Mouse (Mus musculus): ENCODE results near the gene Olfr705. TPM values are rescaled to one million over a fixed set of nuclear protein-coding genes. Genes with fewer than 3 reads are reported as not detected.
"Not testable (repeated sequence)": the region's sequence is repeated elsewhere in the genome, so short reads cannot be mapped to it uniquely, and the experiment has no call there.

The Olfr705 gene
- not detected in 2 replicates for polyA plus RNA-seq (2016; fragmentation: Nextera tagmentation; extraction: Ambion mirVana)

GRCm38 (mm10) chr7:106876791-106877190 is at the start of gene Olfr705:
Gene Olfr705 (minus strand): TSS chr7:106876891.
- no peaks in the 10 kb centered on the region for H3K36me3 ChIP-seq (replicated peaks)
- H3K27me3 ChIP-seq (ENCODE audit: poor library complexity, severe bottlenecking), result no peaks in the 10 kb centered on the region
- H3K4me1 ChIP-seq, result no peaks in the 10 kb centered on the region
- no peak within 1 kb of the TSS for H3K27ac ChIP-seq
- 86% methylated on average over 3 of the region's 3 CpGs for WGBS
- no peaks in the 10 kb centered on the region for H3K9me3 ChIP-seq
- H3K4me3 ChIP-seq, result no peak within 1 kb of the TSS
- no peak for DNase-seq (ENCODE audit: extremely low spot score, low spot score)

- H3K27me3 ChIP-seq (ENCODE audit: poor library complexity, severe bottlenecking); DNase-seq (ENCODE audit: extremely low spot score, low spot score); H3K27ac ChIP-seq; H3K4me3 ChIP-seq; H3K36me3 ChIP-seq (replicated peaks); H3K9me3 ChIP-seq; H3K4me1 ChIP-seq: not testable (repeated sequence)
- WGBS, result 93% methylated on average over 7 of the region's 7 CpGs
Measured at GRCm38 (mm10) chr7:106920961-106921360, 44.3 kb upstream of the Olfr705 start.

- Histone ChIP-seq H3K4me1 (no peaks in the 10 kb centered on the region), H3K4me3 (no peak within 1 kb of the TSS), H3K27me3 (ENCODE audit: poor library complexity, severe bottlenecking) (no peaks in the 10 kb centered on the region), H3K9me3 (no peaks in the 10 kb centered on the region), H3K36me3 (replicated peaks) (no peaks in the 10 kb centered on the region), H3K27ac (no peak within 1 kb of the TSS)
- WGBS, result 72% methylated on average over 2 of the region's 2 CpGs
- no peak for DNase-seq (ENCODE audit: extremely low spot score, low spot score)
Measured at GRCm38 (mm10) chr7:106907676-106908075, 31.0 kb upstream of the Olfr705 start, which contains the start of gene Olfr1532-ps1. Gene Olfr1532-ps1 (plus strand): TSS chr7:106908001.

GRCm38 (mm10) chr7:106901141-106901540 is 24.4 kb upstream of the Olfr705 start, which contains the start of gene Olfr707:
Gene Olfr707 (minus strand): TSS chr7:106901241.
- H3K36me3 ChIP-seq (replicated peaks); H3K4me1 ChIP-seq; H3K9me3 ChIP-seq; H3K4me3 ChIP-seq; H3K27me3 ChIP-seq (ENCODE audit: poor library complexity, severe bottlenecking); DNase-seq (ENCODE audit: extremely low spot score, low spot score); H3K27ac ChIP-seq: not testable (repeated sequence)
- 85% methylated on average over 3 of the region's 3 CpGs for WGBS

GRCm38 (mm10) chr7:106888062-106888461 is 11.4 kb upstream of the Olfr705 start, which contains the start of gene Olfr706:
Gene Olfr706 (minus strand): TSS chr7:106888162.
- no peak within 1 kb of the TSS for H3K27ac ChIP-seq
- no peaks in the 10 kb centered on the region for H3K36me3 ChIP-seq (replicated peaks)
- no peak for DNase-seq (ENCODE audit: extremely low spot score, low spot score)
- no peaks in the 10 kb centered on the region for H3K27me3 ChIP-seq (ENCODE audit: poor library complexity, severe bottlenecking)
- H3K4me3 ChIP-seq, result no peak within 1 kb of the TSS
- no peaks in the 10 kb centered on the region for H3K4me1 ChIP-seq
- WGBS, result 84% methylated on average over 2 of the region's 2 CpGs
- no peaks in the 10 kb centered on the region for H3K9me3 ChIP-seq

- Histone ChIP-seq H3K4me1 (no peaks in the 10 kb centered on the region), H3K9me3 (no peaks in the 10 kb centered on the region), H3K36me3 (replicated peaks) (no peaks in the 10 kb centered on the region), H3K27ac (no peak within 1 kb of the TSS), H3K4me3 (no peak within 1 kb of the TSS), H3K27me3 (ENCODE audit: poor library complexity, severe bottlenecking) (no peaks in the 10 kb centered on the region)
- DNase-seq (ENCODE audit: extremely low spot score, low spot score), result no peak
Measured at GRCm38 (mm10) chr7:106862885-106863284, 13.8 kb downstream of the Olfr705 start, which contains the start of gene Olfr704. Gene Olfr704 (plus strand): TSS chr7:106863185.

- Histone ChIP-seq H3K9me3 (no peaks in the 10 kb centered on the region), H3K36me3 (replicated peaks) (no peaks in the 10 kb centered on the region), H3K4me1 (no peaks in the 10 kb centered on the region), H3K4me3 (no peak within 1 kb of the TSS), H3K27me3 (ENCODE audit: poor library complexity, severe bottlenecking) (no peaks in the 10 kb centered on the region), H3K27ac (no peak within 1 kb of the TSS)
- 70% methylated on average over 2 of the region's 2 CpGs for WGBS
- no peak for DNase-seq (ENCODE audit: extremely low spot score, low spot score)
Measured at GRCm38 (mm10) chr7:106843060-106843459, 33.6 kb downstream of the Olfr705 start, which contains the start of gene Olfr703. Gene Olfr703 (plus strand): TSS chr7:106843360.

GRCm38 (mm10) chr7:106833793-106834192 is 42.9 kb downstream of the Olfr705 start, which contains the start of gene Olfr702:
Gene Olfr702 (minus strand): TSS chr7:106833893.
- H3K27me3 ChIP-seq (ENCODE audit: poor library complexity, severe bottlenecking), result no peaks in the 10 kb centered on the region
- H3K36me3 ChIP-seq (replicated peaks), result no peaks in the 10 kb centered on the region
- H3K4me1 ChIP-seq, result no peaks in the 10 kb centered on the region
- no peak within 1 kb of the TSS for H3K4me3 ChIP-seq
- H3K9me3 ChIP-seq, result no peaks in the 10 kb centered on the region
- DNase-seq (ENCODE audit: extremely low spot score, low spot score), result no peak
- no peak within 1 kb of the TSS for H3K27ac ChIP-seq

Other genes with a start within 250 kb of the Olfr705 start
- not detected in 2 replicates for gene Olfr693, start 196.3 kb downstream of the Olfr705 start, polyA plus RNA-seq (2016; fragmentation: Nextera tagmentation; extraction: Ambion mirVana)
- not detected in 2 replicates for gene Olfr694, start 185.1 kb downstream of the Olfr705 start, polyA plus RNA-seq (2016; fragmentation: Nextera tagmentation; extraction: Ambion mirVana)
- not detected in 2 replicates for gene Olfr695, start 160.5 kb downstream of the Olfr705 start, polyA plus RNA-seq (2016; fragmentation: Nextera tagmentation; extraction: Ambion mirVana)
- gene Olfr697, start 134.4 kb downstream of the Olfr705 start, polyA plus RNA-seq (2016; fragmentation: Nextera tagmentation; extraction: Ambion mirVana), result not detected in 2 replicates
- gene Olfr698, start 121.5 kb downstream of the Olfr705 start, polyA plus RNA-seq (2016; fragmentation: Nextera tagmentation; extraction: Ambion mirVana), result not detected in 2 replicates
- not detected in 2 replicates for gene Olfr699, start 83.7 kb downstream of the Olfr705 start, polyA plus RNA-seq (2016; fragmentation: Nextera tagmentation; extraction: Ambion mirVana)
- gene Olfr700, start 68.1 kb downstream of the Olfr705 start, polyA plus RNA-seq (2016; fragmentation: Nextera tagmentation; extraction: Ambion mirVana), result not detected in 2 replicates
- gene Olfr701, start 62.8 kb downstream of the Olfr705 start, polyA plus RNA-seq (2016; fragmentation: Nextera tagmentation; extraction: Ambion mirVana), result not detected in 2 replicates
- gene Olfr702, start 43.0 kb downstream of the Olfr705 start, polyA plus RNA-seq (2016; fragmentation: Nextera tagmentation; extraction: Ambion mirVana), result not detected in 2 replicates
- gene Olfr703, start 33.5 kb downstream of the Olfr705 start, polyA plus RNA-seq (2016; fragmentation: Nextera tagmentation; extraction: Ambion mirVana), result not detected in 2 replicates
- gene Olfr704, start 13.7 kb downstream of the Olfr705 start, polyA plus RNA-seq (2016; fragmentation: Nextera tagmentation; extraction: Ambion mirVana), result not detected in 2 replicates
- gene Olfr706, start 11.3 kb upstream of the Olfr705 start, polyA plus RNA-seq (2016; fragmentation: Nextera tagmentation; extraction: Ambion mirVana), result not detected in 2 replicates
- gene Olfr707, start 24.4 kb upstream of the Olfr705 start, polyA plus RNA-seq (2016; fragmentation: Nextera tagmentation; extraction: Ambion mirVana), result not detected in 2 replicates
- not detected in 2 replicates for gene Olfr1532-ps1, start 31.1 kb upstream of the Olfr705 start, polyA plus RNA-seq (2016; fragmentation: Nextera tagmentation; extraction: Ambion mirVana)
- gene Olfr709-ps1, start 55.3 kb upstream of the Olfr705 start, polyA plus RNA-seq (2016; fragmentation: Nextera tagmentation; extraction: Ambion mirVana), result not detected in 2 replicates
- not detected in 2 replicates for gene Olfr710, start 71.4 kb upstream of the Olfr705 start, polyA plus RNA-seq (2016; fragmentation: Nextera tagmentation; extraction: Ambion mirVana)
- gene Olfr6, start 87.0 kb upstream of the Olfr705 start, polyA plus RNA-seq (2016; fragmentation: Nextera tagmentation; extraction: Ambion mirVana), result not detected in 2 replicates
- not detected in 2 replicates for gene Olfr711, start 98.6 kb upstream of the Olfr705 start, polyA plus RNA-seq (2016; fragmentation: Nextera tagmentation; extraction: Ambion mirVana)
- not detected in 2 replicates for gene Olfr2, start 129.2 kb upstream of the Olfr705 start, polyA plus RNA-seq (2016; fragmentation: Nextera tagmentation; extraction: Ambion mirVana)
- not detected in 2 replicates for gene Olfr713, start 154.3 kb upstream of the Olfr705 start, polyA plus RNA-seq (2016; fragmentation: Nextera tagmentation; extraction: Ambion mirVana)
- gene Olfr714, start 194.1 kb upstream of the Olfr705 start, polyA plus RNA-seq (2016; fragmentation: Nextera tagmentation; extraction: Ambion mirVana), result not detected in 2 replicates
- not detected in 2 replicates for gene Olfr17, start 216.3 kb upstream of the Olfr705 start, polyA plus RNA-seq (2016; fragmentation: Nextera tagmentation; extraction: Ambion mirVana)
- gene Olfr715b, start 233.5 kb upstream of the Olfr705 start, polyA plus RNA-seq (2016; fragmentation: Nextera tagmentation; extraction: Ambion mirVana), result not detected in 2 replicates